Mouse (Mus musculus) C2C12 (cell line): ENCODE measurements around the gene Fbxo47. TPM values are rescaled to one million over a fixed set of nuclear protein-coding genes. Genes with fewer than 3 reads are reported as not detected.
A peak's percentile ranks its signal among the peaks of the same experiment; 100 is the strongest.
"Not testable (repeated sequence)": the region's sequence is repeated elsewhere in the genome, so short reads cannot be mapped to it uniquely, and the experiment has no call there.

Experiments used
- H3K27me3 ChIP-seq: one replicate; pipeline ENCODE4 v1.6.1; 2011; ENCODE audit not compliant: control insufficient read depth, insufficient read depth, insufficient read length
- H3K36me3 ChIP-seq: one replicate; pipeline ENCODE4 v1.6.1; 2011; ENCODE audit not compliant: control insufficient read depth, insufficient read depth
- H3K4me3 ChIP-seq: one replicate; pipeline ENCODE4 v1.5.1; 2011; ENCODE audit warnings: mild to moderate bottlenecking, control low read depth; ENCODE audit not compliant: poor library complexity, insufficient read depth, severe bottlenecking
- H3K79me2 ChIP-seq: one replicate; pipeline ENCODE4 v1.6.1; 2011; ENCODE audit not compliant: control insufficient read depth, insufficient read depth
- H3K79me3 ChIP-seq: one replicate; pipeline ENCODE4 v1.6.1; 2011; ENCODE audit warnings: low read depth, control low read depth
- H3ac ChIP-seq: one replicate; pipeline ENCODE3; 2011; ENCODE audit warnings: low read depth; ENCODE audit not compliant: control insufficient read depth, insufficient read length
- CEBPB ChIP-seq: IDR thresholded peaks from one replicate; pipeline ENCODE4 v1.6.1; 2011; ENCODE audit warnings: low read depth, mild to moderate bottlenecking, control low read depth, moderate library complexity
- CTCF ChIP-seq: IDR thresholded peaks from one replicate; pipeline ENCODE4 v1.5.1; 2011; ENCODE audit not compliant: control insufficient read depth, insufficient read depth, insufficient read length
- FOSL1 ChIP-seq: IDR thresholded peaks from one replicate; pipeline ENCODE4 v1.8.0; 2011; ENCODE audit warnings: mild to moderate bottlenecking, low read length; ENCODE audit not compliant: poor library complexity, insufficient read depth, severe bottlenecking
- MAX ChIP-seq: IDR thresholded peaks from one replicate; pipeline ENCODE4 v1.6.1; 2011; ENCODE audit warnings: mild to moderate bottlenecking, control low read depth
- MYOD1 ChIP-seq: IDR thresholded peaks from one replicate; pipeline ENCODE4 v1.6.1; 2011; ENCODE audit warnings: low read depth; ENCODE audit not compliant: control insufficient read depth, insufficient read length
- MYOG ChIP-seq: IDR thresholded peaks from one replicate; pipeline ENCODE4 v1.6.1; 2011; ENCODE audit not compliant: control insufficient read depth, insufficient read length; ENCODE audit errors: extremely low read depth
- USF1 ChIP-seq: IDR thresholded peaks from one replicate; pipeline ENCODE4 v1.6.1; 2011; ENCODE audit warnings: low read depth, mild to moderate bottlenecking, control low read depth, moderate library complexity
- polyA plus RNA-seq: library from polyadenylated mRNA; unstranded; fragments of >200 nt; fragmentation: generic; extraction: Trizol; gene quantifications from one replicate; pipeline ENCODE4 v1.2.1, GENCODE M21; 2012; ENCODE audit warnings: missing spikeins

Fbxo47 gene
- polyA plus RNA-seq, 1 experiment, result 0.11 TPM

GRCm38 (mm10) chr11:97840135-97840490 is 43.8 kb downstream of the Fbxo47 start:
- Histone ChIP-seq H3K4me3 (peak overlapping the region; percentile 33), H3K79me3 (no peaks in the 10 kb centered on the region), H3K36me3 (peaks cover 40% of the 10 kb centered on the region), H3K27me3 (no peaks in the 10 kb centered on the region), H3K79me2 (no peaks in the 10 kb centered on the region), H3ac (no peak overlapping the region)
- no peak for TF ChIP-seq MYOG
- TF ChIP-seq FOSL1, result no peak
- no peak for TF ChIP-seq CTCF
- no peak for TF ChIP-seq CEBPB
- no peak for TF ChIP-seq MAX
- TF ChIP-seq MYOD1, result no peak
- TF ChIP-seq USF1, result no peak

- no peak overlapping the region for H3ac ChIP-seq
Measured at GRCm38 (mm10) chr11:97839441-97840134, 44.4 kb downstream of the Fbxo47 start.

GRCm38 (mm10) chr11:97838779-97839440 is 45.0 kb downstream of the Fbxo47 start:
- no peaks in the 10 kb centered on the region for H3K79me2 ChIP-seq
- H3ac ChIP-seq, result no peak overlapping the region
- TF ChIP-seq CEBPB (no peak), MAX (no peak), CTCF (no peak), MYOG (no peak), USF1 (no peak), MYOD1 (no peak), FOSL1 (no peak)
- peaks cover 3% of the 10 kb centered on the region for H3K79me3 ChIP-seq
- H3K27me3 ChIP-seq, result no peaks in the 10 kb centered on the region
- peaks cover 52% of the 10 kb centered on the region for H3K36me3 ChIP-seq
- no peak overlapping the region for H3K4me3 ChIP-seq

More at GRCm38 (mm10) chr11:97839441-97840134, 44.4 kb downstream of the Fbxo47 start:
- TF ChIP-seq CEBPB, result no peak
- TF ChIP-seq FOSL1, result no peak
- TF ChIP-seq MYOG, result no peak
- TF ChIP-seq MYOD1, result no peak
- no peaks in the 10 kb centered on the region for H3K27me3 ChIP-seq
- H3K36me3 ChIP-seq, result peaks cover 45% of the 10 kb centered on the region
- no peaks in the 10 kb centered on the region for H3K79me3 ChIP-seq
- H3K79me2 ChIP-seq, result no peaks in the 10 kb centered on the region
- no peak overlapping the region for H3K4me3 ChIP-seq

- peaks cover 2% of the 10 kb centered on the region for H3K79me2 ChIP-seq
- TF ChIP-seq MAX (no peak), CTCF (no peak), MYOD1 (no peak), USF1 (no peak), MYOG (no peak), CEBPB (no peak), FOSL1 (no peak)
- H3K4me3 ChIP-seq, result no peak overlapping the region
- no peak overlapping the region for H3ac ChIP-seq
- no peaks in the 10 kb centered on the region for H3K27me3 ChIP-seq
- peaks cover 3% of the 10 kb centered on the region for H3K79me3 ChIP-seq
- H3K36me3 ChIP-seq, result peaks cover 64% of the 10 kb centered on the region
Measured at GRCm38 (mm10) chr11:97837641-97838149, 46.3 kb downstream of the Fbxo47 start.

- H3K36me3 ChIP-seq, result peaks cover 70% of the 10 kb centered on the region
- H3K79me2 ChIP-seq, H3K4me3 ChIP-seq, H3ac ChIP-seq, H3K79me3 ChIP-seq, H3K27me3 ChIP-seq: not testable (repeated sequence)
Measured at GRCm38 (mm10) chr11:97837051-97837450, 46.9 kb downstream of the Fbxo47 start.

GRCm38 (mm10) chr11:97836541-97836940 is 47.4 kb downstream of the Fbxo47 start:
- Histone ChIP-seq H3K79me2 (peaks cover 13% of the 10 kb centered on the region), H3K36me3 (peaks cover 75% of the 10 kb centered on the region), H3K4me3 (no peak overlapping the region), H3K79me3 (peaks cover 11% of the 10 kb centered on the region), H3K27me3 (no peaks in the 10 kb centered on the region), H3ac (no peak overlapping the region)
- TF ChIP-seq CTCF (no peak), MAX (no peak), USF1 (no peak), FOSL1 (no peak), CEBPB (no peak)
